Mouse (Mus musculus): ENCODE measurements around the gene Kdm5c.

GRCm38 (mm10) chrX:152223313-152223712 is 9.5 kb upstream of the Kdm5c start:
- no peak for TF ChIP-seq POLR2A (IDR thresholded peaks at IDR 0.05; ENCODE audit: borderline replicate concordance, insufficient read depth, low read length)
- no peak for TF ChIP-seq CTCF (IDR thresholded peaks at IDR 0.05; ENCODE audit: borderline replicate concordance, insufficient read depth, low read depth, low read length)

All from cerebellum, adult 2 months (tissue).